Mouse (Mus musculus): ENCODE data around the gene Irf6. TPM values are rescaled to one million over a fixed set of nuclear protein-coding genes. Genes with fewer than 3 reads are reported as not detected.

The Irf6 gene
- total RNA-seq (2023) = under 1 TPM in 1 of 2 experiments, not detected in 1; 0.89 TPM

DNA sequence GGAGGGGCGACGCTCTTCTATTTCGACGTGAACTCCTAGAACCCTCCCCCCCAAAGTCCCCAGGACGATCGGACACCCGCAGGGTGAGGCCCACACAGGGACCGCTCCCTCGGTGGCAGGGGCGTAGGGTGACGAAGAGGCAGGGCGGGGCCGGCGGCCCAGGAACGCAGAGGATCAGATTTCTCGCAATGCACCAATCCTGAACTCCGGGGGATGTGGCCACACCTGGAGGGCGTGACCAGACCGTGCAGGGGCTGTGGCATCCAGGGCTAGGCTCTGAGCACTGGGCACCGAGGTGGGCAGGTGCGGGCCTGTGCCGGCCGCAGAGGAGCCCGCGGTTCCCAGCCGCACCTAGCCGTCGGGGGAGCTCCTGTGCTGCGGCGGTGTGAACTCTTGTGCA is at the start of gene Irf6:
Irf6 (plus strand) TSS at position 240 of the 400 bp plus-strand sequence.

DNA sequence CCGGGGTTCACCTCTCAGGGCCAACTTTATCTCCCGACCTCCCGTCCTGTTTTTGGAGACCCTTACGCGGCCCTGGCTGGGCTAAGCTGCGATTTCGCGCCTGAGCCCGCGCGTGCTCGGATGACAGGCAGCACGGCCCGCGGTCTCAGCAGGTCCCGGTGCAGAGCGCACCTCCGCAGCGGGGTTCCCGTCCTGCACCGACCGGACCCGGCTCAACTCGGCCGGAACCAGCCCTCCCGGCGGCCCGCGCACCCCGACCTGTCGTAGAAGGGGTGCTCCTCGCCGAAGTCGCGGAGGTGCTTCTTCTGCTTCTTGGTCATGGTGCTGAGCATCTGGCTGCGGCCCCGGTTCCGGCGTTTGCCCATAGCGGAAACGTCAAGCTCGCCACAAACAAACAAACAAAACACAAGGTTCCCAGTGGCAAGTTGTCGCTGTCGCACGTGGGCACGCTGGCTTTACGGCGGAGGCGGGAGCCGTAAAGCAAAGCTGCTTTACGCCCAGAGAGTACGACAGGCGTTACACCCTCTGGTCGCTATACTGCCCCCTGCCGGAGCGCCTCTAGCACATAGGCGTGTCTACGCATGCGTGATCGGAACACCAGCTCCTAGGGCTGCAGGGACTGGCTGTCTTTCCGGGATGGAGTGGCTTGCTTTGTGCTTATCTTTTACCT is 23.0 kb upstream of the Irf6 start, which contains the start of gene Diexf:
Diexf (minus strand) TSS at position 487 of the 670 bp plus-strand sequence.

DNA sequence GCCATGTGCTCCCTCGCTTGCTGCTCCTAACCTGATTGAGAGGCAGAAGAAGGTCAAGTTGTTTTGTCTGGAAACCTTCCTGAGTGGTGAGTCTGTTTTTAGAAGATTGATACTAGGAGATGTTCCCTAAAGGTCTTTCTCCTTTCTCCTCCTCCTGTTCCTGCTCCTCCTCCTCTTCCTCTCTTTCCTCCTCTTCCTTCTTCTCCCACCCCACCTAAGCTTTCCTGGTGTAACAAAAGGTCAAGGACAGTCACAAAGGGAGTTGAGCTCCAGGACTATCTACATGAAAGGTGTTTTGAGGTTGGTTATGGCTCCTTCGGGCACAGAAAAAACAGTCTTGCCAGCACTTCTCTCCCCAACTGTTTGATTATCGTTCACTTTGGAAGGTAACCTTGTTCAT is 14.8 kb downstream of the Irf6 start, which contains the start of gene A130010J15Rik:
A130010J15Rik (plus strand) TSS at position 301 of the 400 bp plus-strand sequence.

DNA sequence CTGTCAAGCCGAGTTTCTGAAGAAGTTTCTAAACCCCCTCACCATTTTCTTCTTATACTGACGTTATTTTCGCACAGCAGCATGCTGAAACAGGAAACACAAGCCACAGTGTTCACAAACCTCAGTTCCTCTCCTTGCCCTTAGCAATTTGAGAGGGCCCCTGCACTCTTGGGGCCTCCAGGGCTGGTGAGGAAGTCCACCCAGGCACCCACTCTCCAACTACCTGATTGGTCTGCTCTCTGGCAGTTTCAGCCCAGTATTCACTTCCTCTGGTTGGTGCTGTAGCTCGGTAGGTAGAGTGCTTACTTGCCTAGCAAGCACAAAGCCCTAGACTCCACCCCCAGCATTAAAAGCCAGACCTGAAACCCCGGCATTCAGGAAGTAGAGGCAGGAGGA is 48.5 kb downstream of the Irf6 start, which contains the start of gene Traf3ip3:
Traf3ip3 (minus strand) TSS at position 321 of the 396 bp plus-strand sequence.

DNA sequence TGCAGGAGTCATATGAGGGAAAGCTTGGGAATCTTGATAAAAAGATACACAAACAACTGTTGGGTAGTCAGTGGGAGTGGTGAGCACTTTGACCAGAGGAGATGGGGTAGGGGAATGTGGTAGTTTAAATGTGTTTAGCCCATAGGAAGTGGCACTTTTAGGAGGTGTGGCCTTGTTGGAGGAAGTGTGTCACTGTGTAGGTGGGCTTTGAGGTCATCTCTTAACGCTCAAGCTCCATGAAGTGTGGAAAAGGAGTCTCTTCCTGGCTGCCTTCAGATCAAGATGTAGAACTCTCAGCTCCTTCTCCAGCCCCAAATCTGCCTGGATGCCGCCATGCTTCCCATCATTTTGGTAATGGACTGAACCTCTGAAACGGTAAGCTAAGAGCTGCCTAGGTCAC is 54.6 kb downstream of the Irf6 start, which contains the start of gene Lamb3:
Lamb3 (plus strand) TSS at position 197 of the 400 bp plus-strand sequence.

Other genes starting within 250 kb of the Irf6 start
- gene Syt14, start 117.3 kb upstream of the Irf6 start, total RNA-seq (2023) = not detected
- gene Diexf, start 22.8 kb upstream of the Irf6 start, total RNA-seq (2023) = 10 to 100 TPM in 1 of 2 experiments, 1 to 10 TPM in 1; 8.6 to 11.9 TPM
- gene A130010J15Rik, start 14.9 kb downstream of the Irf6 start, total RNA-seq (2023) = 1 to 10 TPM; 1.3 to 2.2 TPM
- gene Traf3ip3, start 48.6 kb downstream of the Irf6 start, total RNA-seq (2023) = 100 to 1,000 TPM; 199 to 201 TPM
- 10 to 100 TPM in 1 of 2 experiments, 1 to 10 TPM in 1; 9.0 to 14.8 TPM for gene Lamb3, start 54.6 kb downstream of the Irf6 start, total RNA-seq (2023)
- gene Hsd11b1, start 111.0 kb downstream of the Irf6 start, total RNA-seq (2023) = 100 to 1,000 TPM; 111 to 114 TPM
- gene G0s2, start 120.1 kb downstream of the Irf6 start, total RNA-seq (2023) = 100 to 1,000 TPM; 258 to 276 TPM
- gene Camk1g, start 217.2 kb downstream of the Irf6 start, total RNA-seq (2023) = under 1 TPM in 1 of 2 experiments, not detected in 1; 0.22 TPM